Mouse (Mus musculus): ENCODE results near the gene Spp2. TPM values are rescaled to one million over a fixed set of nuclear protein-coding genes. Genes with fewer than 3 reads are reported as not detected.
A peak's percentile ranks its signal among the peaks of the same experiment; 100 is the strongest.

Gene Spp2
- total RNA-seq, 2 experiments from 2014 or later, result not detected

- DNase-seq, result no peak
Measured at GRCm38 (mm10) chr1:88467866-88468265, 61.1 kb downstream of the Spp2 start.

GRCm38 (mm10) chr1:88468335-88468734, 61.6 kb downstream of the Spp2 start:
- no peak for DNase-seq

GRCm38 (mm10) chr1:88469746-88470145, 63.0 kb downstream of the Spp2 start:
- DNase-seq, result no peak

GRCm38 (mm10) chr1:88472258-88472657, 65.5 kb downstream of the Spp2 start:
- DNase-seq, result no peak

- no peak for DNase-seq
Measured at GRCm38 (mm10) chr1:88473899-88474298, 67.1 kb downstream of the Spp2 start.

- peak; percentile 79 for DNase-seq
Measured at GRCm38 (mm10) chr1:88474598-88474997, 67.8 kb downstream of the Spp2 start.

- DNase-seq, result no peak
Measured at GRCm38 (mm10) chr1:88475502-88475953, 68.8 kb downstream of the Spp2 start.

Other genes with a start within 250 kb of the Spp2 start
- gene Ugt1a5, start 240.9 kb upstream of the Spp2 start, total RNA-seq (2021), result not detected
- not detected for gene Ugt1a2, start 206.4 kb upstream of the Spp2 start, total RNA-seq (2021)
- gene Dnajb3, start 201.2 kb upstream of the Spp2 start, total RNA-seq (2021), result 1 to 10 TPM; 1.6 to 1.8 TPM
- gene Ugt1a1, start 195.0 kb upstream of the Spp2 start, total RNA-seq (2021), result not detected
- gene Mroh2a, start 180.0 kb upstream of the Spp2 start, total RNA-seq (2021), result under 1 TPM in 1 of 2 experiments, not detected in 1; 0.02 TPM
- 100 to 1,000 TPM in 1 of 2 experiments, 10 to 100 TPM in 1; 97.1 to 100 TPM for gene Hjurp, start 129.3 kb upstream of the Spp2 start, total RNA-seq (2021)
- gene Trpm8, start 129.3 kb upstream of the Spp2 start, total RNA-seq (2021), result not detected
- gene Glrp1, start 103.1 kb downstream of the Spp2 start, total RNA-seq (2021), result not detected